Mouse (Mus musculus): Measurements from ENCODE around the gene Trpc6.

DNA sequence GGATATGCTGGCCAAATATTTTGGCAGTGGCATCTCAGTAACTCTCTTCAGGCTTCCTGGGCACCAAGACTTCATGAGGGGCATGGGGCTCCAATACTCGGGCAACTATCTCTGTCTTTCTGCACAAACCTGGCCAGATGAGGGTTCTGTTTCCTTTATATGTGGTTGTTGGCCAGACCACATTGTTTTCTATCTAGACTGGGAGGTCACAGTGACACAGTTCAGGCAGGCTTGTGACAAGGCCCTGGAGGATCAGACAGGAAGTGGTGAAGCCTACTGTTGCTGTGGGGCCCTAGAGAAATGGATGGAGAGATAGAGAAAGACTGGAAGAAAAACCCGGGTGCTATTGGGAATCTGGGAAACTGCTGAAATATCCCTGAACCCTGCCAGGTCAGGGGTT lies 149.2 kb downstream of the Trpc6 start:
- TF ChIP-seq POLR2A (IDR thresholded peaks at IDR 0.05; ENCODE audit: low read depth, low read length) (no peak), CTCF (IDR thresholded peaks at IDR 0.05; ENCODE audit: extremely low read depth, insufficient read depth, insufficient read length, insufficient replicate concordance) (no peak)
